Mouse (Mus musculus) G1E (cell line): Measurements from ENCODE around the gene Gm9733.

Source experiments
- CTCF ChIP-seq: IDR thresholded peaks from 2 replicates; pipeline ENCODE4 v1.5.1; 2012; ENCODE audit warnings: low read depth, low read length, inconsistent platforms, mixed read lengths
- GATA1 ChIP-seq: IDR thresholded peaks from 2 replicates; pipeline ENCODE4 v1.6.1; 2012; ENCODE audit warnings: borderline replicate concordance, low read length, inconsistent platforms, mixed read lengths
- POLR2AphosphoS5 ChIP-seq: IDR thresholded peaks from 2 replicates; pipeline ENCODE4 v1.6.1; 2012; ENCODE audit warnings: low read depth, low read length, inconsistent platforms; ENCODE audit not compliant: insufficient replicate concordance
- TAL1 ChIP-seq: conservative IDR thresholded peaks from 2 replicates; pipeline ENCODE4 v1.6.1; 2012; ENCODE audit warnings: low read depth, low read length, inconsistent platforms, mixed read lengths

DNA sequence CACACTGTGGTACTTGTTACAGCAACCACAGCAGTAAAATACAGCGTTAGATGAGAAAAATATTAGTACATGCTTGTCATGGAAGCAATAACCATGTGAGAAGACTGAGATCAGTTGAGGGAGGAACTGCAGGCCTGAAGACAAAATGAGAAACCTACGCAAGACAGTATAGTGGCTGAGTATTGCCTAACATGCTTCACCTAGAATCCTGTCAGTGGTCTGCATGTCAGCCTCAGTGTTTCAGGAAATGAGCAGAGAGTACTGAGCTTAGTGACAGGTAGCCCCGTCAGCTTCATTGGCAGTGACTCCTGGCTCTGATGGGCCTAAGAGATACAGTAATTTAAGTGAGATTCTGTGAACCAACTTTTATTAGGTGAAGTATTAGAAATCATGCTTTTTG, 557 bp downstream of the Gm9733 start:
- TF ChIP-seq CTCF = no peak
- no peak for TF ChIP-seq POLR2AphosphoS5
- no peak for TF ChIP-seq GATA1
- no peak for TF ChIP-seq TAL1
